Mouse (Mus musculus): ENCODE data around the gene Eva1c. TPM values are rescaled to one million over a fixed set of nuclear protein-coding genes. Genes with fewer than 3 reads are reported as not detected.
A peak's percentile ranks its signal among the peaks of the same experiment; 100 is the strongest.

The Eva1c gene
- total and polyA plus RNA-seq, 3 experiments: 0.92 to 2.1 (median 1.3) TPM

DNA sequence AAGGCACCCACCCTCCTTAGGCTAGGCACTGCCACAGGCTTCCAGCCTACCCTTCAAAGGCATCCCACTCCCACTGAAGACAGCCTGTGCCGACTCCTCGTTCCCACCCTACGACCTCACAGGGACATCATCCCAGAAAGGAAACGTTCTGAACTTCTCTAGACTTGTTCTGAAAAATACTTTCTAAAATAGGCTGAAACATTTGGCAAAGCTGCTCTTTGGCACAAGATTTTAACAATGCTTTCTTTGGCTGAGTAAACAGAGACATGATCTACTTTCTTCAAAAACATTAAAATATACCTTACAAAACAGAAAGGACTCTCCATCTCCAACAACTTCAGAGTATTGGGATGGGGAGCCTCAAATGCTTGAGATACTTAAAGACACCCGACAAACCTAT lies 25.3 kb upstream of the Eva1c start:
- H3K4me3 ChIP-seq: no peak overlapping the region
- no peaks in the 10 kb centered on the region for H3K79me2 ChIP-seq (replicated peaks; ENCODE audit: control insufficient read depth, insufficient read depth, low read length)
- H3K4me1 ChIP-seq (ENCODE audit: control insufficient read depth, insufficient read depth, low read length): peaks cover 3% of the 10 kb centered on the region; the same call in 1 of the 2 replicates
- H3K27ac ChIP-seq: no peak overlapping the region
- WGBS: 64% methylated on average over 5 of the region's 5 CpGs
- no peaks in the 10 kb centered on the region for H3K27me3 ChIP-seq (ENCODE audit: control insufficient read depth, insufficient read depth, low read length)
- H3K36me3 ChIP-seq (ENCODE audit: control insufficient read depth, insufficient read depth, low read length): peaks cover 2% of the 10 kb centered on the region
- DNase-seq: no peak
- no peak overlapping the region for H3K9ac ChIP-seq (ENCODE audit: low read depth, low read length)
- intact Hi-C loops (cut with DNase I): no loop called here
- TF ChIP-seq CTCF (IDR thresholded peaks at IDR 0.05) (no peak), EP300 (IDR thresholded peaks at IDR 0.05; ENCODE audit: insufficient read depth, low read depth, low read length) (no peak), POLR2A (IDR thresholded peaks at IDR 0.05; ENCODE audit: insufficient read depth, low read depth, low read length) (no peak)

DNA sequence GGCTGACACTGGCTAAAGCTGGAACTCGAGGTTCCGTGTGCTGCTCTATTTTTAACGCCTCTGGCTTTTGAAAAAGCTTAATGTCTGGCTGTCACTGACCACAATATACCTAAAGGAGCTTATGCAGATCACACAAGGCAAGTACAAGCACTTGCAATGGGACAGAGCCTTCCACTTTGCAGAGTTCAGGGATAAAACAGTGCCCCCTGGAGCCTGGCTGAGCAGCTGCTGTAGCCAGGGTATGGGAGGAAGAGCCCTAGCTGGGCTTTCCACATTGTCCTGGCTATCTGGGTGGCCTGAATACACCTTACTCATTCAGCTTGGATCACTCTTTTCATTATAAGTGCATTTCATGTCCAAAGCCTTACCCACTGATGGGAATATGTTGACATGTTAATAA lies 24.6 kb upstream of the Eva1c start:
- H3K9ac ChIP-seq (ENCODE audit: low read depth, low read length): no peak overlapping the region
- no peaks in the 10 kb centered on the region for H3K27me3 ChIP-seq (ENCODE audit: control insufficient read depth, insufficient read depth, low read length)
- peaks cover 3% of the 10 kb centered on the region; the same call in 1 of the 2 replicates for H3K4me1 ChIP-seq (ENCODE audit: control insufficient read depth, insufficient read depth, low read length)
- no peak overlapping the region for H3K27ac ChIP-seq
- WGBS: 57% methylated on average over 3 of the region's 3 CpGs
- intact Hi-C loops (cut with DNase I): no loop called here
- no peak for TF ChIP-seq EP300 (IDR thresholded peaks at IDR 0.05; ENCODE audit: insufficient read depth, low read depth, low read length)
- peak; percentile 64 for TF ChIP-seq CTCF (IDR thresholded peaks at IDR 0.05)
- peaks cover 2% of the 10 kb centered on the region for H3K36me3 ChIP-seq (ENCODE audit: control insufficient read depth, insufficient read depth, low read length)
- H3K79me2 ChIP-seq (replicated peaks; ENCODE audit: control insufficient read depth, insufficient read depth, low read length): no peaks in the 10 kb centered on the region
- H3K4me3 ChIP-seq: no peak overlapping the region
- no peak for DNase-seq

DNA sequence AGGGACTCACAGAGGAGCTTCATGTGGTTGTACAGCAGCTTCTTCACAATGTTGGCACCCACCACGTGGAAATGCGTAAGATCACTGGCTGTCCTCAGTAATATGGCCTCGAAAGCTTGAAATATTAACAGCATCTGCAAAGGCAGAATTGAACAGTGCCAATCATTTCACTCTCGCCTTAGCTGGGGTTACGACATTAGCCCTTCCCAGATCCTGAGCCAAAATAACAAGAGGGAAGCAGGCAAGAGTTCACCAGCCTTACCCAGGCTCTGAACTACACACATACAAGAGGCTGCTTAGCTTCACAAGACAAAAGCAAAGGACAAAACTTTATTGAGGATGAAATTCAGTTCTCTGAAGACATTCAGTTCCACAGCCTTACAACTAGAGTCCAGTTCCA lies 22.1 kb upstream of the Eva1c start:
- no peak for TF ChIP-seq POLR2A (IDR thresholded peaks at IDR 0.05; ENCODE audit: insufficient read depth, low read depth, low read length)
- TF ChIP-seq CTCF (IDR thresholded peaks at IDR 0.05): no peak
- TF ChIP-seq EP300 (IDR thresholded peaks at IDR 0.05; ENCODE audit: insufficient read depth, low read depth, low read length): no peak
- 94% methylated on average over 5 of the region's 5 CpGs for WGBS

DNA sequence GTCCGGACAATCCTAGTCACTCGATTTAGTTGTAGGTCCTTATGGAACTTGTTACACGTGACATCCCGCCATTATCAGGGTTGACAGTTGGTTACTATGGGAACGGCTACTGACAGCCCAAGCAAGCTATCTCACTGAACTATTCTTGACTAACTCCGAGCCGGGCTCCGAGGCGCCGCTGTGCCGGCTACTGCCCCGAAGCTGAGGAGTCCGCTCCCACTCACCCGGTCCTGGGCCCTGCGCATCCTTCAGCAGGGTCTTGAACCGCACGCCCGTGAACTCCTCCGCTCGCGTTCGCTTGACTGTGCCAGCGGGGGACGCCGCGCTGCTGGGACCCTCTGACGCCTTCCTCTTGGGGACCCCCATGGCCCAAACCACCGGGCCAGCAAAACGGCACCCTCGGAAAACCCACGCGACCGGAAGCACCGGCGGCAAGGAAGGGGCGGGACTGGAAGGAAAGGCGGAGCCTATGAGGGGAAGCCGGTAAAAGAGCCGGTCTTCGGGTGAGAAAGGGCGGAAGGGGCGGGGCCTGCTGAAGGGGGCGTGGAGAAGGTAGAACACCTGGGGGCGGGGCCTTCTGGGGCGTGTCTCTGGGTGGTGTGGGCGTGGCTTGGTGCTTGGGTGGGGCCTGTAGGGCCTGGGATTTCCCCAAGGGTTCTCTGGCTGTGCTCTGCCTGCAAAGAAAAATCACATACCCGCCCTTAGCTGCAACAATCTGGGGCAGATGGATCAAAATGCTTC lies 16.4 kb upstream of the Eva1c start, which contains the start of gene Urb1:
TSS of gene Urb1 (minus strand) at position 439 of the 741 bp plus-strand sequence.
- Histone ChIP-seq H3K36me3 (ENCODE audit: control insufficient read depth, insufficient read depth, low read length) (no peaks in the 10 kb centered on the region), H3K9ac (ENCODE audit: low read depth, low read length) (peak within 1 kb of the TSS; percentile 83), H3K27me3 (ENCODE audit: control insufficient read depth, insufficient read depth, low read length) (no peaks in the 10 kb centered on the region), H3K4me1 (ENCODE audit: control insufficient read depth, insufficient read depth, low read length) (peaks cover 5% of the 10 kb centered on the region), H3K27ac (peak within 1 kb of the TSS; percentile 79), H3K4me3 (peak within 1 kb of the TSS; percentile 71), H3K79me2 (replicated peaks; ENCODE audit: control insufficient read depth, insufficient read depth, low read length) (no peaks in the 10 kb centered on the region)
- intact Hi-C loops (cut with DNase I): loop anchor here (5.0 to 10.0 kb wide), 3 partner anchors 83 to 1605 kb away; partner anchors contain the start of gene Mis18a
- TF ChIP-seq CTCF (IDR thresholded peaks at IDR 0.05) (no peak), EP300 (IDR thresholded peaks at IDR 0.05; ENCODE audit: insufficient read depth, low read depth, low read length) (no peak), POLR2A (IDR thresholded peaks at IDR 0.05; ENCODE audit: insufficient read depth, low read depth, low read length) (no peak)
- under 1% methylated on average over 47 of the region's 47 CpGs for WGBS
- DNase-seq: peak; percentile 97 to 99

More for the DNA sequence above, 22.1 kb upstream of the Eva1c start:
- H3K4me3 ChIP-seq: no peak overlapping the region
- H3K27ac ChIP-seq: no peak overlapping the region
- H3K9ac ChIP-seq (ENCODE audit: low read depth, low read length): no peak overlapping the region
- intact Hi-C loops (cut with DNase I): no loop called here
- no peaks in the 10 kb centered on the region for H3K27me3 ChIP-seq (ENCODE audit: control insufficient read depth, insufficient read depth, low read length)
- H3K36me3 ChIP-seq (ENCODE audit: control insufficient read depth, insufficient read depth, low read length): peaks cover 2% of the 10 kb centered on the region
- DNase-seq: no peak
- H3K79me2 ChIP-seq (replicated peaks; ENCODE audit: control insufficient read depth, insufficient read depth, low read length): no peaks in the 10 kb centered on the region
- H3K4me1 ChIP-seq (ENCODE audit: control insufficient read depth, insufficient read depth, low read length): peaks cover 3% of the 10 kb centered on the region; the same call in 1 of the 2 replicates

DNA sequence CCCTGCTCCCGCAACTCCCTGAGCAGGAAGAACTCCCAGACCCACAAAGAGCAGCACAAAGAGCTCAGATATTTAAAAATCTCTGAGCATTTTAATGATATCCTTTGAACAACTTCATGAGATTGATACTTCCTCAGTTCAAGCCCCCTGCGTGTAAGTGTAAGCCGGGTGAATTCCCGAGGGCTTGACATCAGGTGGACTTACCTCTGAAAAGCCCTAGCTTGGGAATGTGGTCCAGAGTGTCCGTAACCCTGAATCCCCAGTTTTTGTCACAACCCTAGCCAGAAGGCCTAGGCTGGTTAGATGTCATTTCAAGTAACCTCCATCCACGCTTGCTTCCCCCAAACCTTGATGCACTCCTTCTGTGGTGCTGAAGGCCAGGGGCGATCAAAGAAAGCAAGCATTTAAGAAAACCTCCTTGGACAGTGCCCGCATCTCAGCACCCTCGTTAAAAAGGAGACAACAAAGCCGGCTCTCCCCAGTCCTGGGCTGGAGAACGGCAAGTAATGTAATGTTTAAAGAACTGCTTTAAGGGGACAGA lies 15.7 kb upstream of the Eva1c start:
- peak in 1 of 2 experiments; percentile 32 for DNase-seq
- Histone ChIP-seq H3K9ac (ENCODE audit: low read depth, low read length) (peak overlapping the region; percentile 27; the same call in 1 of the 2 replicates), H3K27me3 (ENCODE audit: control insufficient read depth, insufficient read depth, low read length) (no peaks in the 10 kb centered on the region), H3K4me3 (peak overlapping the region; percentile 71), H3K4me1 (ENCODE audit: control insufficient read depth, insufficient read depth, low read length) (peaks cover 5% of the 10 kb centered on the region), H3K79me2 (replicated peaks; ENCODE audit: control insufficient read depth, insufficient read depth, low read length) (no peaks in the 10 kb centered on the region), H3K36me3 (ENCODE audit: control insufficient read depth, insufficient read depth, low read length) (no peaks in the 10 kb centered on the region), H3K27ac (peak overlapping the region; percentile 75)
- intact Hi-C loops (cut with DNase I): loop anchor here (1.0 to 10.0 kb wide), 3 partner anchors 20 to 1604 kb away; no protein-coding TSS in a partner anchor
- WGBS: 41% methylated on average over 11 of the region's 11 CpGs
- TF ChIP-seq CTCF (IDR thresholded peaks at IDR 0.05) (no peak), POLR2A (IDR thresholded peaks at IDR 0.05; ENCODE audit: insufficient read depth, low read depth, low read length) (no peak), EP300 (IDR thresholded peaks at IDR 0.05; ENCODE audit: insufficient read depth, low read depth, low read length) (no peak)

DNA sequence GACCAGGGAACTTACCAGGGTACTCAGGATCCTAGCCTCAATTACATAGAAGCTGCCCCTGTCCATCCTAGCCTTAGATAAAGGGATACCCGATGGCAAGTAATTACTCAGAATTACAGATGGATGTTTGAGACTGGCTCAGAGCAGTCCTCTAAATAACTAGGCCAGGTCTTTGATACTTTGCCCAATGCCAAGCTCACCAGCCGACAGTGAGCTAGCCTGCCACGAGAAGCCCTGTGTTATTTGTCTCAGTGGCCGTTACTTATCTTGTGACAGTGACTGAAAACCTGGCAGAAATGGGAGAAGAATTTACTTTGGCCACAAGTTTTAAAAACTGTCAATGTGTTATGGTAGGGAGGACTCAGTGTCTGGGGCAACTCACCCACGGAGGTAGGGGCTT lies 14.4 kb upstream of the Eva1c start:
- H3K36me3 ChIP-seq (ENCODE audit: control insufficient read depth, insufficient read depth, low read length): no peaks in the 10 kb centered on the region
- H3K27me3 ChIP-seq (ENCODE audit: control insufficient read depth, insufficient read depth, low read length): no peaks in the 10 kb centered on the region
- H3K4me3 ChIP-seq: no peak overlapping the region
- no peak overlapping the region for H3K27ac ChIP-seq
- TF ChIP-seq CTCF (IDR thresholded peaks at IDR 0.05) (no peak), POLR2A (IDR thresholded peaks at IDR 0.05; ENCODE audit: insufficient read depth, low read depth, low read length) (no peak), EP300 (IDR thresholded peaks at IDR 0.05; ENCODE audit: insufficient read depth, low read depth, low read length) (no peak)
- DNase-seq: no peak
- intact Hi-C loops (cut with DNase I): loop anchor here (5.0 to 10.0 kb wide), 2 partner anchors 120 to 1603 kb away; no protein-coding TSS in a partner anchor
- H3K79me2 ChIP-seq (replicated peaks; ENCODE audit: control insufficient read depth, insufficient read depth, low read length): no peaks in the 10 kb centered on the region
- 87% methylated on average over 5 of the region's 5 CpGs for whole genome bisulfite sequencing
- H3K9ac ChIP-seq (ENCODE audit: low read depth, low read length): no peak overlapping the region
- H3K4me1 ChIP-seq (ENCODE audit: control insufficient read depth, insufficient read depth, low read length): peaks cover 5% of the 10 kb centered on the region

Data from heart, adult 2 months (tissue).